Mouse (Mus musculus) testis, adult 2 months (tissue): ENCODE results near the gene Mmp15.

Source experiments
- CTCF ChIP-seq: fragments of 200-500 bp; IDR thresholded peaks from 2 replicates; pipeline ENCODE4 v1.5.1; 2012; ENCODE audit warnings: low read depth, mild to moderate bottlenecking, inconsistent platforms, low read length, moderate library complexity; ENCODE audit not compliant: control insufficient read depth, insufficient read depth, insufficient replicate concordance
- POLR2A ChIP-seq: fragments of 200-500 bp; IDR thresholded peaks from 2 replicates; pipeline ENCODE4 v1.6.1; 2012; ENCODE audit warnings: low read depth, mild to moderate bottlenecking, inconsistent platforms, low read length, moderate library complexity; ENCODE audit not compliant: control insufficient read depth

DNA sequence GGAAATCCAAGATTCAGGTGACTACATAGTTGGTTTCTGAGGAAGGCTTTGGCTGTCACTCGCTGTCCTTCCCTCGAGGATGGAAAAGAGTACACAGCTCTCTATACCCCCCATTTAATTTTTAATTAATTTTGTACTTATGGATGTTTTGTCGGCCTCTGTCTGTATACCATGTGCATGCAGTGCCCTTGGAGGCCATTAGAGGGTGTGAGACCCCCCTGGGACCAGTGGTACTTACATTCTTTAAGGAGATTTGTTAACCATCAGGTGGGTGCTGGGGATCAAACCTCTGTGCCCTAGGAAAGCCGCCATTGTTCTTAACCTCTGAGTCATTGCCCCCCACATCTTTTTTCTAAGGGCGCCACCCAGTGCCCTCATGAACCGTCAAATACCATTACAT is 7.4 kb upstream of the Mmp15 start:
- no peak for TF ChIP-seq CTCF
- TF ChIP-seq POLR2A: no peak
